Mouse (Mus musculus): ENCODE results near the gene Snrpd3.

- TF ChIP-seq CTCF (IDR thresholded peaks at IDR 0.05; ENCODE audit: insufficient read depth, low read depth, low read length) (no peak), POLR2A (IDR thresholded peaks at IDR 0.05; ENCODE audit: insufficient read depth, low read depth, low read length) (no peak)
Observed at GRCm38 (mm10) chr10:75568029-75568428, 50.7 kb downstream of the Snrpd3 start.
